Mouse (Mus musculus) olfactory bulb, adult 2 months (tissue): ENCODE measurements at regions not wholly inside any gene's neighbourhood (a gene's known extent, or its start where the extent isn't known, plus 50 kb on each side); places are given as distances from the start of the nearest gene placed in this dataset.

Experiments used
- CTCF ChIP-seq: fragments of 200-500 bp; IDR thresholded peaks from 2 replicates; pipeline ENCODE4 v1.5.1; 2012; ENCODE audit warnings: low read depth, mild to moderate bottlenecking, low read length, moderate library complexity; ENCODE audit not compliant: insufficient read depth
- POLR2A ChIP-seq: fragments of 200-500 bp; IDR thresholded peaks from 2 replicates; pipeline ENCODE4 v1.6.1; 2012; ENCODE audit warnings: mild to moderate bottlenecking, low read depth, low read length, moderate library complexity; ENCODE audit not compliant: insufficient read depth

GRCm38 (mm10) chr10:16608339-16608738, 1114.7 kb upstream of the Cited2 start:
- no peak for TF ChIP-seq CTCF
- TF ChIP-seq POLR2A, result no peak
